Mouse (Mus musculus): Measurements from ENCODE around the gene Gm11042. TPM values are rescaled to one million over a fixed set of nuclear protein-coding genes. Genes with fewer than 3 reads are reported as not detected.

The Gm11042 gene
- polyA plus RNA-seq, 1 experiment from 2014 or later, result not detected

DNA sequence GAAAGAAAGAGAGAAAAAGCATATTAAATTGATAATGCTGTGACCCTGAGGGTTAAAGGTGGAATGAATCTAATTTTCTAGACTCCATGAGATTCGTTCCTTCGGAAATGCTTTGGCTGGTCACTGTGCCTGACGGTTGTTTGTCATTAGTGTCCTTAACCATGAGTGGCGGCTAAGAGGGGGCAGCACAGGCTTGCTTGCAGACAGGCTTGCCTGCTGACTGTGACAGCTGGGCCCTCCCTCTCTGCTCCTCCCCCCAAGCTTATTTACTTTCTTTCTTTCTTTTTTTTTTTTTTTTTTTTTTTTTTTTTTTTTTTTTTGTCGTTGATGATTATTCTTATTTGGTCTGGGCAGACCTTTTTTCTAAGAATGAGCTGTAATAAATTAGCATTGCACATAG, 19.8 kb downstream of the Gm11042 start:
- TF ChIP-seq CTCF (IDR thresholded peaks at IDR 0.05; ENCODE audit: low read depth), result no peak
- 50% methylated on average over 5 of the region's 5 CpGs for WGBS

DNA sequence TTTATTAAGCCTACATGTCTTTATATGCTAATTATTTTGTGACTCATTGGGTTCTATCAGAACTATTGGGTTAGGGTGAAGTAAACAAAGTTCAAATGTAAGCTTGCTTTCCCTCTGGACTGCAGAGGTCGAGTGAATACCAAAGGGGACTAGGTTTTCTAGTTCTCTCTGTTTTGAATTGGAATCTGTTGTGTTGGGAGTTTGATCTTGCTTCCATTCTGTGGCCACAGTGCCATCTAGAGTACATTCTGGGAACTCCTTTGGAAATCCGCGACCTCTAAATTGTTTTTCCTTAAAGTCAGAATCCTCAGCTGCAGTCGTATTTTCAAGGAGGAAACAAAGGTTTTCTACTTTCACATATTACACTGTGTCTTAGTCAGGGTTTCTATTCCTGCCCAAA, 22.6 kb downstream of the Gm11042 start:
- no peaks in the 10 kb centered on the region for H3K9me3 ChIP-seq (ENCODE audit: control insufficient read depth)
- no peak overlapping the region for H3K9ac ChIP-seq (ENCODE audit: low read depth, low read length)
- TF ChIP-seq CTCF (IDR thresholded peaks at IDR 0.05; ENCODE audit: low read depth), result peak; percentile 84
- H3K27ac ChIP-seq (ENCODE audit: low read depth, low read length), result no peak overlapping the region
- WGBS, result under 1% methylated on average over 4 of the region's 4 CpGs
- no peak for ATAC-seq
- H3K4me2 ChIP-seq (replicated peaks; ENCODE audit: low read depth), result no peak overlapping the region
- no peaks in the 10 kb centered on the region for H3K4me1 ChIP-seq (replicated peaks; ENCODE audit: control insufficient read depth, insufficient read depth, low read length)
- H3K4me3 ChIP-seq (ENCODE audit: low read depth, low read length), result no peak overlapping the region
- H3K27me3 ChIP-seq (replicated peaks; ENCODE audit: control insufficient read depth, insufficient read depth, low read length), result no peaks in the 10 kb centered on the region
- H3K36me3 ChIP-seq (ENCODE audit: control insufficient read depth, insufficient read depth), result no peaks in the 10 kb centered on the region

More for the DNA sequence above, 19.8 kb downstream of the Gm11042 start:
- H3K36me3 ChIP-seq (ENCODE audit: control insufficient read depth, insufficient read depth), result no peaks in the 10 kb centered on the region
- no peak overlapping the region for H3K27ac ChIP-seq (ENCODE audit: low read depth, low read length)
- no peak for ATAC-seq
- no peaks in the 10 kb centered on the region for H3K27me3 ChIP-seq (replicated peaks; ENCODE audit: control insufficient read depth, insufficient read depth, low read length)
- no peaks in the 10 kb centered on the region for H3K4me1 ChIP-seq (replicated peaks; ENCODE audit: control insufficient read depth, insufficient read depth, low read length)
- H3K9me3 ChIP-seq (ENCODE audit: control insufficient read depth), result no peaks in the 10 kb centered on the region
- H3K9ac ChIP-seq (ENCODE audit: low read depth, low read length), result no peak overlapping the region
- no peak overlapping the region for H3K4me3 ChIP-seq (ENCODE audit: low read depth, low read length)
- H3K4me2 ChIP-seq (replicated peaks; ENCODE audit: low read depth), result no peak overlapping the region

GRCm38 (mm10) chr12:74290983-74291382, 25.2 kb downstream of the Gm11042 start:
- peaks cover under 1% of the 10 kb centered on the region; the same call in 1 of the 2 replicates for H3K27me3 ChIP-seq (replicated peaks; ENCODE audit: control insufficient read depth, insufficient read depth, low read length)
- no peaks in the 10 kb centered on the region for H3K4me1 ChIP-seq (replicated peaks; ENCODE audit: control insufficient read depth, insufficient read depth, low read length)
- no peaks in the 10 kb centered on the region for H3K9me3 ChIP-seq (ENCODE audit: control insufficient read depth)
- H3K36me3 ChIP-seq (ENCODE audit: control insufficient read depth, insufficient read depth), result no peaks in the 10 kb centered on the region
- no peak for TF ChIP-seq CTCF (IDR thresholded peaks at IDR 0.05; ENCODE audit: low read depth)
- H3K4me2 ChIP-seq (replicated peaks; ENCODE audit: low read depth), result no peak overlapping the region
- H3K9ac ChIP-seq (ENCODE audit: low read depth, low read length), result no peak overlapping the region
- H3K4me3 ChIP-seq (ENCODE audit: low read depth, low read length), result no peak overlapping the region
- no peak overlapping the region for H3K27ac ChIP-seq (ENCODE audit: low read depth, low read length)
- no peak for ATAC-seq
- 83% methylated on average over 4 of the region's 4 CpGs for WGBS

GRCm38 (mm10) chr12:74284685-74285054, 31.5 kb downstream of the Gm11042 start:
- TF ChIP-seq CTCF (IDR thresholded peaks at IDR 0.05; ENCODE audit: low read depth), result no peak
- peak overlapping the region; percentile 60 for H3K4me2 ChIP-seq (replicated peaks; ENCODE audit: low read depth)
- no peak overlapping the region for H3K27ac ChIP-seq (ENCODE audit: low read depth, low read length)
- no peaks in the 10 kb centered on the region for H3K9me3 ChIP-seq (ENCODE audit: control insufficient read depth)
- no peak overlapping the region for H3K9ac ChIP-seq (ENCODE audit: low read depth, low read length)
- H3K27me3 ChIP-seq (replicated peaks; ENCODE audit: control insufficient read depth, insufficient read depth, low read length), result peaks cover 25% of the 10 kb centered on the region
- no peaks in the 10 kb centered on the region for H3K4me1 ChIP-seq (replicated peaks; ENCODE audit: control insufficient read depth, insufficient read depth, low read length)
- H3K36me3 ChIP-seq (ENCODE audit: control insufficient read depth, insufficient read depth), result no peaks in the 10 kb centered on the region
- peak overlapping the region; percentile 17 for H3K4me3 ChIP-seq (ENCODE audit: low read depth, low read length)
- ATAC-seq, result no peak
- WGBS, result 7% methylated on average over 11 of the region's 11 CpGs

GRCm38 (mm10) chr12:74284020-74284684, 32.0 kb downstream of the Gm11042 start:
- H3K9me3 ChIP-seq (ENCODE audit: control insufficient read depth), result no peaks in the 10 kb centered on the region
- no peaks in the 10 kb centered on the region for H3K36me3 ChIP-seq (ENCODE audit: control insufficient read depth, insufficient read depth)
- H3K4me2 ChIP-seq (replicated peaks; ENCODE audit: low read depth), result peak overlapping the region; percentile 60
- H3K4me3 ChIP-seq (ENCODE audit: low read depth, low read length), result peak overlapping the region; percentile 17
- WGBS, result 1% methylated on average over 47 of the region's 49 CpGs
- H3K4me1 ChIP-seq (replicated peaks; ENCODE audit: control insufficient read depth, insufficient read depth, low read length), result no peaks in the 10 kb centered on the region
- H3K27me3 ChIP-seq (replicated peaks; ENCODE audit: control insufficient read depth, insufficient read depth, low read length), result peaks cover 25% of the 10 kb centered on the region
- H3K9ac ChIP-seq (ENCODE audit: low read depth, low read length), result no peak overlapping the region
- peak; percentile 70 for TF ChIP-seq CTCF (IDR thresholded peaks at IDR 0.05; ENCODE audit: low read depth)
- ATAC-seq, result 0 out of 2 replicates have a peak, but pooled peaks have one; percentile 28
- H3K27ac ChIP-seq (ENCODE audit: low read depth, low read length), result no peak overlapping the region

DNA sequence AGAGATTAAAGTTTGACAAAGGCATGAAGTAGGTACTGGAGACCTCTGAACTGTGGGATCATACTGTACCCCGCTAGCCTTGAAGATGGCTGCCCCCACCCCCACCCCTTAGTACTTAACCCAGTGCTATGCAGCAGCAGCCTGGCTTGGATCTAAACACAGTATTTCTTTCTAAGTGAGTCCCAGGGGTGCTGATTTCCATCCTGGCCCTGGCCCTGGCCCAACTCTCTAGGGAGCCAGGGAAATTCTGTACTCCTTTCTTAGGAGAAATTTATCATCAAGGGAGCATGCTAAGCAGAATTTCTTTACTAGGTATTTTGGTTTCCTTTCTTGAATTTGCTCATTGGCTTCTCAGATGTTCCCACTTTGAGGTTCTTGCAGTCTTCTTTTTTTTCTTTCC, 33.3 kb downstream of the Gm11042 start:
- H3K4me2 ChIP-seq (replicated peaks; ENCODE audit: low read depth), result no peak overlapping the region
- H3K27me3 ChIP-seq (replicated peaks; ENCODE audit: control insufficient read depth, insufficient read depth, low read length), result peaks cover 25% of the 10 kb centered on the region
- ATAC-seq, result no peak
- no peak for TF ChIP-seq CTCF (IDR thresholded peaks at IDR 0.05; ENCODE audit: low read depth)
- no peaks in the 10 kb centered on the region for H3K4me1 ChIP-seq (replicated peaks; ENCODE audit: control insufficient read depth, insufficient read depth, low read length)
- no peak overlapping the region for H3K4me3 ChIP-seq (ENCODE audit: low read depth, low read length)
- no peaks in the 10 kb centered on the region for H3K36me3 ChIP-seq (ENCODE audit: control insufficient read depth, insufficient read depth)
- no peaks in the 10 kb centered on the region for H3K9me3 ChIP-seq (ENCODE audit: control insufficient read depth)
- 67% methylated on average over 1 of the region's 1 CpGs for WGBS
- no peak overlapping the region for H3K9ac ChIP-seq (ENCODE audit: low read depth, low read length)
- no peak overlapping the region for H3K27ac ChIP-seq (ENCODE audit: low read depth, low read length)
